ENCODE assay signal across 9 mouse cellular contexts in the genomic region with DNA sequence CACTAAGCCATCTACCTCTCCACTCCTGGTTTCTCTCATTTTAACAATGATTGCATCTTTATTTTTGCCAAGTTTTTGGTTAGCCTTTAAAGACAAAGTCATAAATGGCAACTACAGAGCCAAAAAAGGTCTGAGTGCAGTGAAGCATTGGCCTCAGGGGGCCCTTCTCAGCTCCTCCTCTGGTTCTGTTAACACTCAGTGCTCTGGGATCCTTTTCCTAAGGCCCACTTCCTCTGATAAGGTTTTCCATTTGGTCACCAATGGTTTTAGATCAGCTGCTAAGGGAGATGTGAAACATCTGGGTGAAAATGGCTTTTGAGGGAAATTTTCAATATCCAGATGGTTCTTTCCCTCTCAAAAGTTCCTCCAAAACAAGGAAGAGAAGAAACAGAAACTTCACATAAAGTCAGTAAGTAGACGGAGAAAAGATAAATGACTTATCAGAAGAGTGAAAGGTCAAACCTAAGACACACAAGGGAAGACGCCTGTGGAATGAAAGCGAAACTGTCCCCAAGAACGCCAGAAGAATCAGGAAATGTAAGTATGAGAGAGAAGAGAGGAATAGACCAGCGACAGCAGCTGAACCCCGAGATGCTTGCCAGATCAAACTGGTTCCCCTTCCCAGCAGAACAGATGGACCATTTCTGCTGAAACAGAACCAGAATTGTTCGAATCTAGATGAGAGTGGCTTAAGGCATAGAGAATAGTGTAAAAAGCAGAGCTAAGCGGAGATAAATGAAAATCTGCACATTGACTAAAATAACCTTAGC.
DNase-seq lines count a peak whose midpoint lies in the region; ATAC-seq lines count a peak whose summit lies in the region.
"Had no signal": no experiment of that assay in that cellular context is flagged by ENCODE, and none has a peak within 500 bp of the region (broad histone marks: within the 10 kb centered on the region; RNA-seq: fewer than 3 reads in every experiment).

No protein-coding gene starts in this region.

- no peaks in the 10 kb centered on the region for H3K27me3 ChIP-seq in heart, embryonic 12.5 days (replicated peaks)
- H3K27me3 ChIP-seq in midbrain, embryonic 10.5 days (ENCODE audit: low read depth, poor library complexity, severe bottlenecking): no peaks in the 10 kb centered on the region
- H3K27me3 ChIP-seq: midbrain, embryonic 12.5 days had no signal

- peak overlapping the region; percentile 69 for H3K27ac ChIP-seq in heart, embryonic 12.5 days (ENCODE audit: poor library complexity, severe bottlenecking)
- no peak overlapping the region for H3K27ac ChIP-seq in midbrain, embryonic 10.5 days (replicated peaks)
- H3K27ac ChIP-seq: midbrain, embryonic 12.5 days had no signal

- DNase-seq in frontal cortex, postnatal 25 days (ENCODE audit: low spot score in 2 of 2): no peak
- DNase-seq in kidney, postnatal 4 days: peak; percentile 55
- DNase-seq in MN1 (ENCODE audit: low spot score): no peak
- no peak for DNase-seq in gastrocnemius, postnatal 4 days (ENCODE audit: low spot score in 2 of 2)
- no peak for DNase-seq in midbrain, embryonic 10.5 days (ENCODE audit: low spot score)

- 0 out of 2 replicates have a peak, but pooled peaks have one; percentile 38 for ATAC-seq in frontal cortex, adult (ENCODE audit: low TSS enrichment)
- ATAC-seq in heart, embryonic 12.5 days (ENCODE audit: insufficient number of reproducible peaks, low FRiP score): 0 out of 2 replicates have a peak, but pooled peaks have one; percentile 45
- ATAC-seq in megakaryocyte progenitor cell, adult 5-6 weeks (replicated peaks; ENCODE audit: poor library complexity): peak; percentile 65

- no peaks in the 10 kb centered on the region for H3K36me3 ChIP-seq in heart, embryonic 12.5 days
- no peaks in the 10 kb centered on the region for H3K36me3 ChIP-seq in midbrain, embryonic 10.5 days
- H3K36me3 ChIP-seq: midbrain, embryonic 12.5 days had no signal

- peak overlapping the region; percentile 66 for H3K4me2 ChIP-seq in heart, embryonic 12.5 days
- H3K4me2 ChIP-seq: midbrain, embryonic 12.5 days had no signal

- H3K4me1 ChIP-seq in heart, embryonic 12.5 days (replicated peaks): peaks cover 24% of the 10 kb centered on the region
- H3K4me1 ChIP-seq in midbrain, embryonic 10.5 days: no peaks in the 10 kb centered on the region
- H3K4me1 ChIP-seq: midbrain, embryonic 12.5 days had no signal

- H3K4me3 ChIP-seq in heart, embryonic 12.5 days: peak overlapping the region; percentile 28
- no peak overlapping the region for H3K4me3 ChIP-seq in midbrain, embryonic 10.5 days
- H3K4me3 ChIP-seq: midbrain, embryonic 12.5 days had no signal

- 24% methylated on average over 8 of the region's 8 CpGs for WGBS in heart, embryonic 12.5 days
- WGBS in midbrain, embryonic 10.5 days: 87% methylated on average over 8 of the region's 8 CpGs

- no peaks in the 10 kb centered on the region for H3K9me3 ChIP-seq in heart, embryonic 12.5 days (replicated peaks)
- no peaks in the 10 kb centered on the region for H3K9me3 ChIP-seq in midbrain, embryonic 10.5 days (replicated peaks)
- H3K9me3 ChIP-seq: midbrain, embryonic 12.5 days had no signal

- H3K9ac ChIP-seq in heart, embryonic 12.5 days: peak overlapping the region; percentile 33; the same call in 1 of the 2 replicates
- H3K9ac ChIP-seq: midbrain, embryonic 12.5 days had no signal

Comparison
In these comparisons a context has a peak if more than half of its experiments do, and no peak if none do; other contexts are left out.
1. DNase-seq: peak in kidney, postnatal 4 days (2 of 2); none in frontal cortex, postnatal 25 days (0 of 2), MN1 (single experiment), gastrocnemius, postnatal 4 days (0 of 2) and midbrain, embryonic 10.5 days (single experiment).
2. Peak in every context shown above with its lines, with median percentiles within 50 percentile points of each other: ATAC-seq.